7 mouse cellular contexts compared by ENCODE assay signal in the genomic region with DNA sequence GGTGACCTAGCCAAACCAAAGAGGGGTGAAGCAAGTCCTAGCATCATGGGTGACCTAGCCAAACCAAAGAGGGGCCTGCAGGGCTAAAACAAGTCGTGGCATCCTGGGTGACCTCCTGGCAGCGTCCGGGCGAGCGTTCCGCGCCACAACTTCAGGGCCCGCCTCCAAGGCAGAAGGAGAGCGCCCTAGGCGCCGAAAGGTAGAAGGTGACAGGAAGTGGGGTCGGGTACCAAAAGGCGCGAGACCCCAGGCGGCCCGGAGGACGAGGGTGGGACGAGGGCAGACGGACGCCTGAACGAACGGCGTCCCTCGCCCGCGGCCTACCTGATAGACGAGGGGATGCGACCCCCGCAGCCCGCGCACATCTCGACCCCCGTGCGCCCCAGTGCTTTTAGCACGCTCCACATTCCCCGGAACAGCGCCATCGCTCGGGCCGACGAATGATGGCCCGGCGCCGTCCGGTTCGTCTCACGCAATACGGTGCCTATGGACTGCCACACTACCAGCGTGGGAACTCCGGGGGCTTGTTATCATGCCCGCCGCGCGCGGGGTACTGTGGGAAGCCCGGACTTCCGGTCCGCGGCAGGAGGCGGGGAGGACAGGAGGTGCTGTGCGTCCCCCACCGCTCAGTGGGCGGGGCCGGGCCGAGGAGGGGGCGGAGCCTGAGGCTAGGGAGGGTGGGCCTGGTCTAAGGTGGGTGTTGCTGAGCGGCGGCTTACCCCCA. TPM values are rescaled to one million over a fixed set of nuclear protein-coding genes. Genes with fewer than 3 reads are reported as not detected.
DNase-seq lines count a peak whose midpoint lies in the region; ATAC-seq and TF ChIP-seq lines count a peak whose summit lies in the region.

No protein-coding gene starts in this region.

- no peaks in the 10 kb centered on the region for H3K27me3 ChIP-seq in embryonic facial prominence, embryonic 11.5 days (ENCODE audit: control insufficient read depth, insufficient read depth, low read length)
- H3K27me3 ChIP-seq in kidney, adult 2 months (replicated peaks; ENCODE audit: control insufficient read depth, insufficient read depth, low read length) = no peaks in the 10 kb centered on the region
- no peaks in the 10 kb centered on the region for H3K27me3 ChIP-seq in limb, embryonic 12.5 days
- no peaks in the 10 kb centered on the region for H3K27me3 ChIP-seq in midbrain, embryonic 15.5 days (replicated peaks)
- H3K27me3 ChIP-seq in spleen, adult 2 months (ENCODE audit: control insufficient read depth, insufficient read depth, low read length) = no peaks in the 10 kb centered on the region

- peak overlapping the region; percentile 70 for H3K27ac ChIP-seq in embryonic facial prominence, embryonic 11.5 days (replicated peaks; ENCODE audit: low read depth, low read length)
- H3K27ac ChIP-seq in kidney, adult 2 months (ENCODE audit: insufficient read depth, low read depth, low read length) = peak overlapping the region; percentile 79
- H3K27ac ChIP-seq in limb, embryonic 12.5 days = peak overlapping the region; percentile 77
- H3K27ac ChIP-seq in midbrain, embryonic 15.5 days = peak overlapping the region; percentile 76
- peak overlapping the region; percentile 93 for H3K27ac ChIP-seq in spleen, adult 2 months (ENCODE audit: insufficient read depth, low read length)

- peak; percentile 9 for TF ChIP-seq POLR2A in kidney, adult 2 months (IDR thresholded peaks at IDR 0.05; ENCODE audit: low read depth, low read length)
- peak; percentile 82 for TF ChIP-seq POLR2A in spleen, adult 2 months (IDR thresholded peaks at IDR 0.05; ENCODE audit: low read depth, low read length)

- peak overlapping the region; percentile 88 for H3K4me3 ChIP-seq in embryonic facial prominence, embryonic 11.5 days (ENCODE audit: low read depth, low read length)
- H3K4me3 ChIP-seq in kidney, adult 2 months (ENCODE audit: insufficient read depth, low read depth, low read length) = peak overlapping the region; percentile 94
- peak overlapping the region; percentile 80 for H3K4me3 ChIP-seq in limb, embryonic 12.5 days (replicated peaks)
- H3K4me3 ChIP-seq in midbrain, embryonic 15.5 days = peak overlapping the region; percentile 74
- H3K4me3 ChIP-seq in spleen, adult 2 months (ENCODE audit: extremely low read depth, insufficient read depth, insufficient read length) = peak overlapping the region; percentile 85

- H3K4me1 ChIP-seq in embryonic facial prominence, embryonic 11.5 days (ENCODE audit: control insufficient read depth, insufficient read depth, low read length) = no peaks in the 10 kb centered on the region
- 0 out of 2 replicates have a peak, but pooled peaks cover 2% of the 10 kb centered on the region for H3K4me1 ChIP-seq in kidney, adult 2 months (ENCODE audit: control insufficient read depth, insufficient read depth, low read length)
- peaks cover 12% of the 10 kb centered on the region for H3K4me1 ChIP-seq in limb, embryonic 12.5 days (replicated peaks)
- peaks cover 15% of the 10 kb centered on the region for H3K4me1 ChIP-seq in midbrain, embryonic 15.5 days
- peaks cover 11% of the 10 kb centered on the region; the same call in 1 of the 2 replicates for H3K4me1 ChIP-seq in spleen, adult 2 months (ENCODE audit: control insufficient read depth, insufficient read depth, insufficient read length)

- peak overlapping the region; percentile 88 for H3K9ac ChIP-seq in embryonic facial prominence, embryonic 11.5 days (replicated peaks; ENCODE audit: low read length)
- peak overlapping the region; percentile 77 for H3K9ac ChIP-seq in limb, embryonic 12.5 days (replicated peaks)
- H3K9ac ChIP-seq in midbrain, embryonic 15.5 days = peak overlapping the region; percentile 79

- peak; percentile 98 for ATAC-seq in embryonic facial prominence, embryonic 11.5 days (replicated peaks; ENCODE audit: insufficient number of reproducible peaks, low FRiP score, low TSS enrichment, low read depth)
- peak; percentile 99 for ATAC-seq in limb, embryonic 12.5 days (ENCODE audit: insufficient number of reproducible peaks, insufficient read depth, low FRiP score, low TSS enrichment, low read depth)
- peak; percentile 99 for ATAC-seq in midbrain, embryonic 15.5 days (replicated peaks)

- WGBS in embryonic facial prominence, embryonic 11.5 days = under 1% methylated on average over 64 of the region's 68 CpGs
- under 1% methylated on average over 67 of the region's 68 CpGs for WGBS in kidney, adult 2 months
- WGBS in limb, embryonic 12.5 days = under 1% methylated on average over 67 of the region's 68 CpGs
- WGBS in midbrain, embryonic 15.5 days = under 1% methylated on average over 67 of the region's 68 CpGs
- 1% methylated on average over 67 of the region's 68 CpGs for WGBS in spleen, adult 2 months

- peak; percentile 99 for DNase-seq in adrenal gland, postnatal 14 days
- peak; percentile 97 for DNase-seq in embryonic facial prominence, embryonic 11.5 days (ENCODE audit: low spot score)
- peak; percentile 96 to 97 for DNase-seq in heart, adult 18-20 months
- DNase-seq in kidney, adult 2 months = peak; percentile 97
- DNase-seq in spleen, adult 2 months (ENCODE audit: low read depth in 1 of 2, low spot score in 2 of 2) = peak; percentile 78 to 99

- peak overlapping the region; percentile 68 for H3K4me2 ChIP-seq in embryonic facial prominence, embryonic 11.5 days (ENCODE audit: low read depth, low read length)
- H3K4me2 ChIP-seq in limb, embryonic 12.5 days = peak overlapping the region; percentile 76
- H3K4me2 ChIP-seq in midbrain, embryonic 15.5 days = peak overlapping the region; percentile 78

- no peaks in the 10 kb centered on the region for H3K9me3 ChIP-seq in embryonic facial prominence, embryonic 11.5 days (replicated peaks; ENCODE audit: control insufficient read depth, low read length)
- no peaks in the 10 kb centered on the region for H3K9me3 ChIP-seq in limb, embryonic 12.5 days
- H3K9me3 ChIP-seq in midbrain, embryonic 15.5 days = no peaks in the 10 kb centered on the region

- no peaks in the 10 kb centered on the region for H3K36me3 ChIP-seq in embryonic facial prominence, embryonic 11.5 days (replicated peaks; ENCODE audit: control insufficient read depth, insufficient read depth, low read depth, low read length)
- H3K36me3 ChIP-seq in kidney, adult 2 months (ENCODE audit: control insufficient read depth, insufficient read depth, low read length) = no peaks in the 10 kb centered on the region; the same call in 1 of the 2 replicates
- peaks cover 27% of the 10 kb centered on the region for H3K36me3 ChIP-seq in limb, embryonic 12.5 days
- H3K36me3 ChIP-seq in midbrain, embryonic 15.5 days (replicated peaks) = peaks cover 18% of the 10 kb centered on the region; the same call in 1 of the 2 replicates
- peaks cover 22% of the 10 kb centered on the region for H3K36me3 ChIP-seq in spleen, adult 2 months (ENCODE audit: control insufficient read depth, insufficient read depth, low read length)

- no peak for TF ChIP-seq CTCF in kidney, adult 2 months (conservative IDR thresholded peaks at IDR 0.05; ENCODE audit: insufficient read depth, insufficient read length, low read depth, low read length)
- no peak for TF ChIP-seq CTCF in spleen, adult 2 months (IDR thresholded peaks at IDR 0.05; ENCODE audit: extremely low read depth, insufficient read depth, insufficient read length, insufficient replicate concordance)

RNA-seq across cellular contexts. Expression of a gene that starts 0.4 kb away (rescaled TPM):
- 66.3 and 70.1 TPM in 2 replicates for total RNA-seq in adrenal gland, postnatal 14 days (2021)
- 119 and 125 TPM in 2 replicates for polyA plus RNA-seq in embryonic facial prominence, embryonic 11.5 days (2014; fragmentation: Nextera tagmentation; extraction: Ambion mirVana)
- 10 to 100 TPM; 65.6 to 73.7 TPM for total RNA-seq in heart, adult 18-20 months (2021)
- polyA plus RNA-seq in kidney, adult 2 months (2012; rRNA removed) = 9.0 and 12.8 TPM in 2 replicates
- polyA plus RNA-seq in limb, embryonic 12.5 days (2016; fragmentation: Nextera tagmentation; extraction: Ambion mirVana) = 91.8 and 99.5 TPM in 2 replicates
- polyA plus RNA-seq in midbrain, embryonic 15.5 days (2015; fragmentation: Nextera tagmentation; extraction: Ambion mirVana) = 42.0 and 51.4 TPM in 2 replicates
- 6.2 and 6.4 TPM in 2 replicates for polyA plus RNA-seq in spleen, adult 2 months (2012; rRNA removed)

RNA-seq across cellular contexts. Expression of a gene that starts 47.4 kb away (rescaled TPM):
- total RNA-seq in adrenal gland, postnatal 14 days (2021) = 19.2 and 20.5 TPM in 2 replicates
- 149 and 158 TPM in 2 replicates for polyA plus RNA-seq in embryonic facial prominence, embryonic 11.5 days (2014; fragmentation: Nextera tagmentation; extraction: Ambion mirVana)
- total RNA-seq in heart, adult 18-20 months (2021) = 10 to 100 TPM; 39.5 to 41.9 TPM
- polyA plus RNA-seq in kidney, adult 2 months (2012; rRNA removed) = 23.8 and 26.7 TPM in 2 replicates
- 68.9 and 82.0 TPM in 2 replicates for polyA plus RNA-seq in limb, embryonic 12.5 days (2016; fragmentation: Nextera tagmentation; extraction: Ambion mirVana)
- 169 and 180 TPM in 2 replicates for polyA plus RNA-seq in midbrain, embryonic 15.5 days (2015; fragmentation: Nextera tagmentation; extraction: Ambion mirVana)
- 29.4 and 48.9 TPM in 2 replicates for polyA plus RNA-seq in spleen, adult 2 months (2012; rRNA removed)

Comparison
In these comparisons a context has a peak if more than half of its experiments do, and no peak if none do; other contexts are left out.
1. Peak in every context shown above with its lines: DNase-seq, ATAC-seq, H3K4me3 ChIP-seq and H3K27ac ChIP-seq.